Mouse (Mus musculus) midbrain, embryonic 11.5 days (tissue): ENCODE results near the gene Wasf2. TPM values are rescaled to one million over a fixed set of nuclear protein-coding genes. Genes with fewer than 3 reads are reported as not detected.

Experiments used
- ATAC-seq: fragments of 200-750 bp; cut with Nextera tagmentation; 2 replicates; pipeline ENCODE4 v1.8.0; 2017; ENCODE audit warnings: moderate TSS enrichment, moderate library complexity; ENCODE audit not compliant: low FRiP score
- DNase-seq: peaks from one replicate; pipeline ENCODE4 v3.0.0; 2015; ENCODE audit warnings: low spot score; ENCODE audit errors: missing footprints
- H3K27ac ChIP-seq: fragments of 300-500 bp; sonication (generic); 2 replicates; pipeline ENCODE4 v1.5.1; 2014; ENCODE audit warnings: low read depth, low read length
- H3K27me3 ChIP-seq: fragments of 300-500 bp; sonication (generic); 2 replicates; pipeline ENCODE4 v1.6.1; 2014; ENCODE audit warnings: mild to moderate bottlenecking, low read length, moderate library complexity, mixed read lengths; ENCODE audit not compliant: control insufficient read depth, insufficient read depth
- H3K36me3 ChIP-seq: fragments of 300-500 bp; sonication (generic); 2 replicates; pipeline ENCODE4 v1.6.1; 2014; ENCODE audit warnings: mild to moderate bottlenecking, low read length, moderate library complexity, mixed read lengths; ENCODE audit not compliant: control insufficient read depth, insufficient read depth
- H3K4me1 ChIP-seq: fragments of 300-500 bp; sonication (generic); 2 replicates; pipeline ENCODE4 v1.6.1; 2014; ENCODE audit warnings: low read length; ENCODE audit not compliant: control insufficient read depth, insufficient read depth
- H3K4me2 ChIP-seq: fragments of 300-500 bp; sonication (generic); 2 replicates; pipeline ENCODE4 v1.6.1; 2014; ENCODE audit warnings: mild to moderate bottlenecking, moderate library complexity
- H3K4me3 ChIP-seq: fragments of 300-500 bp; sonication (generic); 2 replicates; pipeline ENCODE4 v1.5.1; 2014; ENCODE audit warnings: low read depth, low read length
- H3K9ac ChIP-seq: fragments of 300-500 bp; sonication (generic); 2 replicates; pipeline ENCODE4 v1.6.1; 2014; ENCODE audit warnings: low read length
- H3K9me3 ChIP-seq: fragments of 300-500 bp; sonication (generic); 2 replicates; pipeline ENCODE4 v1.6.1; 2016; ENCODE audit warnings: low read length; ENCODE audit not compliant: control insufficient read depth
- WGBS: fragments of 180-500 bp; shearing (Covaris S2); extraction: QIAGEN DNeasy Blood & Tissue Kit; methylation state at CpG from one replicate; pipeline ENCODE4 v1.1.7; 2014; 5-methylcytosine and 5-hydroxymethylcytosine counted together
- polyA plus RNA-seq: library from polyadenylated mRNA; unstranded; fragments of >200 nt; fragmentation: Nextera tagmentation; extraction: Ambion mirVana; gene quantifications from 2 replicates; pipeline ENCODE4 v1.2.1, GENCODE M21; 2014

The Wasf2 gene
- polyA plus RNA-seq, 1 experiment from 2014 or later: 40.1 TPM

DNA sequence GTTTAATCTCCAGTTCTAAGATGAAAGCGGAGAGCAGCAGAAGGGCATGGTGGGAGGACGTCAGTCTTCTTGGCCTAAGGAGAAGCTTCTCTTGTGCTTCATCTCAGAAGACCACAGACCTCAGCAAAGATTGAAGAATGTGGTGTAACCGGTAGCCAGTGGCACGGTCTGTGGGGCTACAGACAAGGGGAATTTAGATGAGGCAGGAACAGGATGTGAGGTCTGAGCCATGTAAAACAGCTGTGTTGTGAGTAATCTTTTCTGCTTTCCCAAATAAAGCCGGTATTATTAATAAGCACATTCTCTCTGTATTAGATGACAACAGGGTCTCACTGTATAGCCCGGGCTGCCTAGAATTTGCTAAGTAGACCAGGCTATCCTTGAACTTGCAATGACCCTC, 28.8 kb downstream of the Wasf2 start:
- Histone ChIP-seq H3K9me3 (no peaks in the 10 kb centered on the region), H3K4me1 (peaks cover 9% of the 10 kb centered on the region), H3K27me3 (no peaks in the 10 kb centered on the region), H3K27ac (no peak overlapping the region), H3K36me3 (no peaks in the 10 kb centered on the region), H3K4me2 (no peak overlapping the region), H3K9ac (no peak overlapping the region), H3K4me3 (no peak overlapping the region)
- 85% methylated on average over 6 of the region's 6 CpGs for WGBS
- DNase-seq: no peak
- no peak for ATAC-seq

DNA sequence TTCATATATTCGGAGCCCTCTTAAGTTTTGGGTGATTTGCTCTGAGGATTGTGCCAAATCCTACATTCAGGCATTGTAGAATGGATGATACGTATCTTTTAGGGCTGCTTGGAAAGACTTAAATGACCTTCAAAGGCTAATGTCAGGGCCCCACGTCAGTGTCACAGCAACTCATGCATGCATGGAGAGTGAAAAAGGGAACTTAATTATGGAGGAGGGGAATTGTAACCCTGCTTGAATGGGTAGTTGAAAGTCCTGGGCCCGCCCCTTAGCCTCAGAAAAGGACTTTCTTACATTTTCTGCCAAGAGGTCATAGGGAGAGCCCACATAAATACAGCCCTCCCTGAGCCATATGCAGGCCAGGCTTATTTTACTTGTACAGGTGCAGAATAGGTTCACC, 29.3 kb downstream of the Wasf2 start:
- H3K4me2 ChIP-seq: no peak overlapping the region
- no peaks in the 10 kb centered on the region for H3K27me3 ChIP-seq
- no peak overlapping the region for H3K27ac ChIP-seq
- H3K36me3 ChIP-seq: no peaks in the 10 kb centered on the region
- DNase-seq (no peak), ATAC-seq (no peak)
- no peak overlapping the region for H3K4me3 ChIP-seq
- WGBS: 48% methylated on average over 4 of the region's 4 CpGs
- peaks cover 9% of the 10 kb centered on the region for H3K4me1 ChIP-seq
- no peaks in the 10 kb centered on the region for H3K9me3 ChIP-seq
- H3K9ac ChIP-seq: no peak overlapping the region

GRCm38 (mm10) chr4:133160211-133160610, 29.9 kb downstream of the Wasf2 start:
- Histone ChIP-seq H3K27me3 (no peaks in the 10 kb centered on the region), H3K9me3 (no peaks in the 10 kb centered on the region), H3K4me2 (no peak overlapping the region), H3K4me3 (no peak overlapping the region), H3K36me3 (no peaks in the 10 kb centered on the region), H3K9ac (no peak overlapping the region), H3K4me1 (peaks cover 9% of the 10 kb centered on the region), H3K27ac (no peak overlapping the region)
- no peak for ATAC-seq
- WGBS: 81% methylated on average over 8 of the region's 8 CpGs
- no peak for DNase-seq

GRCm38 (mm10) chr4:133160821-133161220, 30.5 kb downstream of the Wasf2 start:
- Histone ChIP-seq H3K27me3 (no peaks in the 10 kb centered on the region), H3K4me2 (no peak overlapping the region), H3K27ac (no peak overlapping the region), H3K4me1 (peaks cover 9% of the 10 kb centered on the region), H3K36me3 (no peaks in the 10 kb centered on the region), H3K4me3 (no peak overlapping the region), H3K9ac (no peak overlapping the region), H3K9me3 (no peaks in the 10 kb centered on the region)
- ATAC-seq: no peak
- DNase-seq: no peak
- WGBS: 79% methylated on average over 4 of the region's 4 CpGs

- WGBS: 83% methylated on average over 6 of the region's 6 CpGs
- no peak for DNase-seq
- H3K9ac ChIP-seq: no peak overlapping the region
- H3K9me3 ChIP-seq: no peaks in the 10 kb centered on the region
- no peak overlapping the region for H3K27ac ChIP-seq
- no peak overlapping the region for H3K4me3 ChIP-seq
- no peak for ATAC-seq
- no peaks in the 10 kb centered on the region for H3K27me3 ChIP-seq
- H3K4me1 ChIP-seq: peaks cover 9% of the 10 kb centered on the region
- H3K36me3 ChIP-seq: no peaks in the 10 kb centered on the region
- H3K4me2 ChIP-seq: no peak overlapping the region
These were observed 31.9 kb downstream of the Wasf2 start for GRCm38 (mm10) chr4:133162196-133162595.

DNA sequence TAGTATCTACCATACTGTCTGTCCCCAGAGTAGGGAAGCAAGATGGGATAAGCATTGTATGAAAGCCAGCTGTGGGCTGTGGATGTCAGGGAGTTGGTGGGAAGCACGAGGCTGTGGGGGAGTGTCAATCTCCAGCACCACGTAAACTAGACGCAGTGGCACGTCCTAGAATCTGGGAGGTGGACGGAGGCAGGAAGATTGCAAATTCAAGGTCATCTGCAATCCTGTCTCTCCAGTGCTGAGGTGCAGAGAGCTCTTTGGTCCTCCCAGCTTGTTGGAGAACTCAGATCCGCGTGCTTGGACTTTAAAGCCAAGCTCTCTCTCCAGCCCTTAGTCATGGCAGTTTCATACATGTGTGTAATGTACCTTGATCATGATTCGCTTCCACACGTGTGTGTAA, 36.5 kb downstream of the Wasf2 start:
- DNase-seq (no peak), ATAC-seq (no peak)
- WGBS: 95% methylated on average over 9 of the region's 9 CpGs
- H3K4me2 ChIP-seq: no peak overlapping the region
- H3K4me3 ChIP-seq: no peak overlapping the region
- no peaks in the 10 kb centered on the region for H3K36me3 ChIP-seq
- H3K27me3 ChIP-seq: no peaks in the 10 kb centered on the region
- no peak overlapping the region for H3K9ac ChIP-seq
- no peaks in the 10 kb centered on the region for H3K9me3 ChIP-seq
- no peaks in the 10 kb centered on the region for H3K4me1 ChIP-seq
- no peak overlapping the region for H3K27ac ChIP-seq

GRCm38 (mm10) chr4:133169237-133170055, 39.1 kb downstream of the Wasf2 start:
- DNase-seq (peak; percentile 41), ATAC-seq (no peak)
- no peaks in the 10 kb centered on the region for H3K36me3 ChIP-seq
- 91% methylated on average over 10 of the region's 10 CpGs for WGBS
- H3K27me3 ChIP-seq: no peaks in the 10 kb centered on the region
- no peak overlapping the region for H3K4me2 ChIP-seq
- H3K9ac ChIP-seq: no peak overlapping the region
- no peak overlapping the region for H3K27ac ChIP-seq
- H3K9me3 ChIP-seq: no peaks in the 10 kb centered on the region
- no peaks in the 10 kb centered on the region for H3K4me1 ChIP-seq
- H3K4me3 ChIP-seq: no peak overlapping the region

DNA sequence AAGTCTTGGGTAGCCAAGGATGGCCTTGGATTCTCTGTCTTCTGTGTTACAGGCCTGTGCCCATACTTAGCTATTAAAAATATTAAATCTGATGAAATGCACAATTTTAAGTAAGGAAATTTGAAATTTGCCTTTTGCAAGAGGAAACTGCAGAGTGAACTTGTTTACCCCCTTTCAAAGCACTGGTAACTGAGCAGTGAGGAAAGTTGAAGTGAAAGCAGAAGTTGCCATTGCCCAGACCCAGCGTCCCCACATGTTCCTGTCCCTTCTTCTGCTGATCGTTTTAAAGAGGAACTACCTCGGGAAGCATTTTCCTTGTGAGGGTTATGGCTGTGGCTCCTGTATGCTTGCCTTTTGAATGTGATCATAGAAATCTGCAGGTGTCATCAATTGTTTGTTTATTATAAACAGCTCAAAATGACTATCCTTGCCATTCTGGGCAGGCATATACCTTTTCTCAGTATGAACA, 39.8 kb downstream of the Wasf2 start:
- H3K27me3 ChIP-seq: no peaks in the 10 kb centered on the region
- no peak overlapping the region for H3K9ac ChIP-seq
- WGBS: 87% methylated on average over 3 of the region's 3 CpGs
- no peaks in the 10 kb centered on the region for H3K36me3 ChIP-seq
- H3K27ac ChIP-seq: no peak overlapping the region
- DNase-seq: peak; percentile 65
- H3K4me2 ChIP-seq: no peak overlapping the region
- H3K4me3 ChIP-seq: no peak overlapping the region
- H3K9me3 ChIP-seq: no peaks in the 10 kb centered on the region
- ATAC-seq: no peak
- H3K4me1 ChIP-seq: no peaks in the 10 kb centered on the region

DNA sequence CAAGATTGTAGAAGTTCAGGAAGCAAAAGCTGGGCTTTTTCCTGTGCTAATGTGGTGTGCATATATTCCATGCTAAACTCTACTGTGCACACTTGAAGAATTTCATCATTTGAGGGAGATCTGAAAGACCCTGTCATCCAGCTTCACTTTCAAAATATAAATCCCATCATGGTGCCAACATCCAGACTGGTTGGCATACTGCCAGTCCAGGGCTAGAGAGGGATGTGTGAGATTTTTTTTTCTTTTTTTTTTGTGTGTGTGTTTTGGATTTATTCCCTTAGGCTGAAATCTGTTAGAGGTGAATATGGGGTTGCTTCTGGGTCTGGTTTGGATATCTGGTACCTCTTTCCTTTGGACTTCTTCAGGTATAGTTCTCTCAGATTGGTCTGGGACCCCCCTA, 40.3 kb downstream of the Wasf2 start:
- Histone ChIP-seq H3K27ac (no peak overlapping the region), H3K4me3 (no peak overlapping the region), H3K9ac (no peak overlapping the region), H3K4me2 (no peak overlapping the region), H3K4me1 (no peaks in the 10 kb centered on the region; the same call in 1 of the 2 replicates), H3K27me3 (no peaks in the 10 kb centered on the region), H3K9me3 (no peaks in the 10 kb centered on the region), H3K36me3 (no peaks in the 10 kb centered on the region)
- no peak for DNase-seq
- no peak for ATAC-seq
